Mouse (Mus musculus): ENCODE measurements at regions not wholly inside any gene's neighbourhood (a gene's known extent, or its start where the extent isn't known, plus 50 kb on each side); places are given as distances from the start of the nearest gene placed in this dataset.

GRCm38 (mm10) chr19:26208760-26209159 is 396.1 kb upstream of the Smarca2 start:
- TF ChIP-seq POLR2A (IDR thresholded peaks at IDR 0.05; ENCODE audit: borderline replicate concordance, extremely low read depth, low read depth, low read length) = no peak
- no peak for TF ChIP-seq CTCF (IDR thresholded peaks at IDR 0.05; ENCODE audit: insufficient read depth, low read length)

All from lung, adult 2 months (tissue).